Mouse (Mus musculus): ENCODE results near the gene Hs3st5.
"Not testable (repeated sequence)": the region's sequence is repeated elsewhere in the genome, so short reads cannot be mapped to it uniquely, and the experiment has no call there.

The Hs3st5 gene

GRCm38 (mm10) chr10:36506727-36507555, at the start of gene Hs3st5:
Gene Hs3st5 (plus strand): TSS chr10:36506814.
- DNase-seq, result peak; percentile 77

GRCm38 (mm10) chr10:36468664-36469063, 38.0 kb upstream of the Hs3st5 start:
- no peak for DNase-seq

DNA sequence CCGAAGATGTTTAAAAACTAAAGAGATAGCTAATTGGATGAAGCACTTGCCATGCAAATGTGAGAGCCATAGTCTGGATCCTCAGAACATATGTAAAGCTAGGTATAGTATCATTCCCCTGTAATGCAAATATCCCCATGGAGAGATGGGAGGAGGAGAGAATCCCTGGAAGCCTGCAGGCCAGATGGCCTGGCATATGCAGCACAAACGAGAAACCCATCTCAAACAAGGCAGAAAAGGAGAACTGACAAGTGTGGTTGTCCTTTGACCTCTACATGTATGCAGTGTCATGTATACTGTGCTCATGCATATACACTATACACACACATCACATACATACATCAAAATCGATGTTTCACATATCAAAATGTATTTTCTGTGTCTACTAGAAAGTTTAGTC, 35.5 kb upstream of the Hs3st5 start:
- no peak for DNase-seq

GRCm38 (mm10) chr10:36474834-36475233, 31.8 kb upstream of the Hs3st5 start:
- DNase-seq, result no peak

DNA sequence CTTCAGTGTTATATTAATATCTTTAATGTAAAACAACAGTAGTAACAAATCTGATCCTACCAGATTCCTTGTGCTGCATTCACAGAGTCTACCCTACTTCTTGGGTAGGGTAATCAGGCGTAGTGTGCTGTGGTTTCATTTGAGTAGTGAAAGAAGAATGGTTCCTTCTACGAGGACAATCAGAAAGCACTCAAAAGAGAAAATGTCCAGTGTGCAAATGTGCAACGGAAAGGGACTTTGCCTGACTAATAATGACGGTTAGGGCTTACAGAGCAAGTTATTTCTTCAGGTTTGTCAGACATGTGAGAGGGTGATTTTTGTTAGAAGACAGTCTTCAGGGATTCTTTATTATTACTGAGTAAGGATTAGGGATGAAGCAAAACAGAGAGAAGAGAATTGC, 29.1 kb upstream of the Hs3st5 start:
- no peak for DNase-seq

GRCm38 (mm10) chr10:36483362-36483761, 23.3 kb upstream of the Hs3st5 start:
- DNase-seq, result no peak

- DNase-seq, result no peak
Observed at GRCm38 (mm10) chr10:36484011-36484410, 22.6 kb upstream of the Hs3st5 start.

DNA sequence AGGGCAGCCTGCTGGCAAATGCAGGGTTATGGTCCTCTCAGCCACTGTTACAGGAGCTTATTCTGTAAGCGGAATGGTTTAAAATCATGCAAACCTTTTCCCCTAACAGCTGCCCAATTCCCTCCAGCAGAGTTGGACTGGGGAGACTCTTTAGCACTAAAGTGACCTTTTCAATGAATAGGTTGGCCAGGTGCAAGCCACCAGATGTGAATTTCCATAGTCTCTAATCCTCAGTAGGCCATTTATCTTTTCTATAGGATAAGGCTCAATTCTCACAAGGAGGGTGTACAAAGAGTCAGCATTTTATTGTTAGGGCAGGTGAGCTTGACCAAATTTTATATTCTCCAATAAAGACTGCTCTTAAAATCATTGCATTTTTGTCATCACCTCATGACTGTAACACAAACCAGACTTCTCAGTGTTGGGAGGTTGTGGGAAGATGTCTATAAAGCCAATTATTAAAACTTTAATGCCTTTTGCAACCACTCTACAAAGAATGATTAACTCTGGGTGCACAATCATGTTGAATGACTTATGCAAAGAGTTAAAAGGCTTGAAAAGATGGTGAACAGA, 21.8 kb upstream of the Hs3st5 start:
- DNase-seq, result no peak

DNA sequence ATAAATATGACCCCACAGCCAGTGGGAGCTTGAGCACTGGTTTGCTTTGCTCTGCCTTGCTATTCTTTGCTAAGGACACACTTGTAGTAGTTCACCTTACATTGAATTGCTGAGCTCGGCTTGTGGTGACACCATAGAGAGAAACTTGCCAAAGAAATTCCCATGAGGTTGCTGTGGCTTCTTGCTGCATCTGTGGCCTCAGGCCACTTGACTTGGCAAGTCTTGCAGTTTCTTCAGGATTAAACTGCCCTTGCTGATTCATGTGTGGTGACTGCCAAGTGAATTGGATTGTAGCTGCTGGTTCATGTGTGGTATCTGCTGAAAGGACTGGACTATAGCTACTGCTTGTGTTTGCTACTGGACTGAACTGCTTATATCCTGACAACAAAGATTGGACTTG, 13.0 kb upstream of the Hs3st5 start:
- no peak for DNase-seq

DNA sequence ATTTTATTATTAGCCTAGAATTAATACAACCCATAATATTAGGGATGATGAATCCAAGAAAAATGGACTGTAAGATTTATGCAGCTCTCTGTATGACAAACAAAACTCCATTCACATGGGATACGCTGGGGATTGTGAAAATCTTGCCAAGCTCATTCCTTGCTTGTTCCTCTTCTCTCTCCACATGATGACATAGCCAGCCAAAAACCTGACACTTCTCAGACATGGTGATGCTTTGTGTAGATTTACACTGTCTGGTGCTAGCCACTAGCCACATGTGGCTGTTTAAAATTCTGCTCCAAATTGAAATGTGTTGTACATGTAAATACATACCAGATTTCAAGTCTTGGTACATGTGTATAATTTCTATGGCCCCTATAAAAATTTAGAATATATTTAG, 6.9 kb upstream of the Hs3st5 start:
- no peak for DNase-seq

- DNase-seq, result peak; percentile 39
Observed at GRCm38 (mm10) chr10:36506033-36506726, 434 bp upstream of the Hs3st5 start.

DNA sequence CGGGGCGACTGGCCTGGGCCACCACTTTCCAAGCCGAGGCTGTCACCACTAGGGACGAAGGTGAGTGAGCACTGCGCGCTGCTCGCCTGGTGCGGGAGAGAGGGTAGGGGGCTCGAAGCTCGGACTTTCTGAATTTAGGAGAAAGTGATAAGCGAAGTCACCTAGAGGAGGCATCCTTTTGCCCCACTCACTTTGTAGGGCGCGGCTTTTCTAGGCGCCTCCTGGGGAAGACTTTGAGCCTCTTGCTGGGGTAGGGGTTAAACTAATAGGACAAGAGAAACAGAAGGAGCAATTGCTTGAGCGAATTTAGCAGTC, 899 bp downstream of the Hs3st5 start:
- DNase-seq, result no peak

- DNase-seq, result peak; percentile 9
Observed at GRCm38 (mm10) chr10:36507991-36508546, 1.5 kb downstream of the Hs3st5 start.

GRCm38 (mm10) chr10:36509477-36509876, 2.9 kb downstream of the Hs3st5 start:
- no peak for DNase-seq

- no peak for DNase-seq
Observed at GRCm38 (mm10) chr10:36523881-36524280, 17.3 kb downstream of the Hs3st5 start.

GRCm38 (mm10) chr10:36533633-36534335, 27.2 kb downstream of the Hs3st5 start:
- DNase-seq, result no peak

DNA sequence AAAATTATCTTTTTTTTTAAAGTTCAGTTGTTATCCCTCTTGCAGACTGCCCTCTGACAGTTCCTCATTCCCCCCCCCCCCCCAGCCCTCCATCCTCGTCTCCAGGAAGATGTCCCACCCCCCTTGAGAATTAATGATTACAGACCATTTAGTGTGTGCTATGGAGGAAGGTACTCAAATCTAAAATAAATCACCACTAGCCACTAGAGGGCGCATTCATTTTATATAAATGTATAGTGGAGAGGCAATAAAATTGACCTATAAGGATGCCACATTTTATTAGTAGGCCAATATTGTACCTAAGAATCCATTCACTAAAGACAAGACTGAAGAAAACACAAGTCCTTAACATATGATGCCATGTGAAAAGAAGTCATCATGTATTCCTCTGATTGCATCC, 40.0 kb downstream of the Hs3st5 start:
- DNase-seq, result no peak

DNA sequence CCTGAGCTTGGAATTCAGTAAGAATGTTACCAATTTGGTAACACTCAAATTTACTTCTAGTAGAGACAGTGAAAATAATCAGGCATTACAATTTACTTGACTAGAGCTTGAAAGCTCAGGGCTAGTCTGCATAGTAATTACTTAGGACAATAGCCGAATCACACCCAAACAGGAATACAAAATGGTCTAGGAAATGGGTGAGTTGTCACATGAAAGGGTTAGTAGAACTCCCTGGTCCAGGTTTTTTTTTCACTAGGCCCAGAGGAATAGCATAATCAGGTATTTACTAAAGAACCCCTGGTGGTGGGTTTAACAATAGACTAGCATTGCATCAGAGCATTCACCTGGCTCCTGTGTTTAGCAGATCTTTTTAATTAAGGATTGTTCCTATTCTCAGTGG, 41.1 kb downstream of the Hs3st5 start:
- not testable (repeated sequence) for DNase-seq

DNA sequence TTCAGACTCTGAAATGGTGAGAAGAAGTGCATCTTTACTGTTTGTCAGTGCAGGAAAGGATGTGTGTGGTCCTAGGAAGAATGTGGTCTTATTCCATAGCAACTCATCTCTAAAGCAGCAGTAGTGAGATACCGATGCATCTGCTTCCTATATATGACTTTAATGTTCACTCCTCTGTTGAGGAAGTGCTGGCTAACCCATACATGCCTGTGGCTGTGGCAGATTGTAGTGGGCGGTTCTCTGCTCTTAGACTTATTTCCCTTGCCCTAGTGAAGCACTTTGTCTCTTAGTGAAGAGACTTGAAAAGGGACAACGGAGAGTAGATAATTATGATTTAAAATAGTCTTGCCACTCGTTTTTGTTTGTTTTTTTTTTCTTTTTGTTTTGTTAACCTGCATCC, 47.4 kb downstream of the Hs3st5 start:
- no peak for DNase-seq

GRCm38 (mm10) chr10:36554941-36555888, 48.6 kb downstream of the Hs3st5 start:
- DNase-seq, result no peak

- DNase-seq, result no peak
Observed at GRCm38 (mm10) chr10:36556128-36556527, 49.5 kb downstream of the Hs3st5 start.

- no peak for DNase-seq
Observed at GRCm38 (mm10) chr10:36557673-36558072, 51.1 kb downstream of the Hs3st5 start.
